Mouse (Mus musculus) C2C12 (cell line): Measurements from ENCODE around the gene 4933407L21Rik.

Source experiments
- CEBPB ChIP-seq: IDR thresholded peaks from one replicate; pipeline ENCODE4 v1.6.1; 2011; ENCODE audit warnings: low read depth, mild to moderate bottlenecking, control low read depth, moderate library complexity
- MAX ChIP-seq: IDR thresholded peaks from one replicate; pipeline ENCODE4 v1.6.1; 2011; ENCODE audit warnings: mild to moderate bottlenecking, control low read depth
- MYOG ChIP-seq: IDR thresholded peaks from one replicate; pipeline ENCODE4 v1.6.1; 2011; ENCODE audit not compliant: control insufficient read depth, insufficient read length; ENCODE audit errors: extremely low read depth

- no peak for TF ChIP-seq MAX
- no peak for TF ChIP-seq MYOG
- no peak for TF ChIP-seq CEBPB
These were observed 15.1 kb upstream of the 4933407L21Rik start for GRCm38 (mm10) chr1:85913078-85913755.
